Mouse (Mus musculus): Measurements from ENCODE around the gene Chp1. TPM values are rescaled to one million over a fixed set of nuclear protein-coding genes. Genes with fewer than 3 reads are reported as not detected.
"Not testable (repeated sequence)": the region's sequence is repeated elsewhere in the genome, so short reads cannot be mapped to it uniquely, and the experiment has no call there.

Chp1 gene
- total RNA-seq, 2 experiments from 2014 or later: 47.9 to 57.9 TPM

DNA sequence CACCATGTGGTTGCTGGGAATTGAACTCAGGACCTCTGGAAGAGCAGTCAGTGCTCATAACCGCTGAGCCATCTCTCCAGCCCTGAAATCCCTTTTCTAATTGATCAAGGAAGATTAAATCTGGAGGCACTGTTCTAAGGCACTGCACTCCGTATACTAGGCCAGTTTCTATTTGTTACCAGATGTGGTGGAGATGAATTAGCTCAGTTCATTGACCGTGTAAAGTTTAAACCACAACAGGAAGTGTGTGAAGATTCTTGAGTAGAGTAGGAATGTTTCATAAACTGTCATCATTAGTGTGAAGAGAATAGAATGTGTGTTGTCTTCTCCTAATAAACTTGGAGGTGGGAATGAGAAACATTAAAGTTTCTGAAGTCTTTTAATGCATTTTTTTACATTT is 14.3 kb downstream of the Chp1 start:
- 0 out of 2 replicates have a peak, but pooled peaks have one; percentile 34 for ATAC-seq (replicated peaks; ENCODE audit: poor library complexity)

DNA sequence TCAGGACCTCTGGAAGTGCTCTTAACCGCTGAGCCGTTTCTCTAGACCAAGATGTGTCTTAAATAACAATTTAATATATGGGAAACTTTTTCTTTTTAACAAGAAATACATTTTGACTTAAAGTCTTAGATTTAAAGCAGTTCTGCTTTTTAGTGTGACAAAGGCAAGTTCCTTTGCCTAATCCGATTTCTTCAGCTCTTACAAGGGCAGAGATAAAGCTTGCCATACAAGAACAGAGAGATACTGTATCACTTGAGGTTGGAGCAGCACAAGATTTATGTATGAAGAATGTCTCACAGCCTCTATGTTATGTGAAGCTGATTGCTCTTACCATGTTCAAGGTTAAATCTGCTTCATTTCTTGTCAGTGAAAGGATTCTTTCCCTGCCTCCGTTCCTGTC is 17.8 kb downstream of the Chp1 start:
- no peak for ATAC-seq (replicated peaks; ENCODE audit: poor library complexity)

DNA sequence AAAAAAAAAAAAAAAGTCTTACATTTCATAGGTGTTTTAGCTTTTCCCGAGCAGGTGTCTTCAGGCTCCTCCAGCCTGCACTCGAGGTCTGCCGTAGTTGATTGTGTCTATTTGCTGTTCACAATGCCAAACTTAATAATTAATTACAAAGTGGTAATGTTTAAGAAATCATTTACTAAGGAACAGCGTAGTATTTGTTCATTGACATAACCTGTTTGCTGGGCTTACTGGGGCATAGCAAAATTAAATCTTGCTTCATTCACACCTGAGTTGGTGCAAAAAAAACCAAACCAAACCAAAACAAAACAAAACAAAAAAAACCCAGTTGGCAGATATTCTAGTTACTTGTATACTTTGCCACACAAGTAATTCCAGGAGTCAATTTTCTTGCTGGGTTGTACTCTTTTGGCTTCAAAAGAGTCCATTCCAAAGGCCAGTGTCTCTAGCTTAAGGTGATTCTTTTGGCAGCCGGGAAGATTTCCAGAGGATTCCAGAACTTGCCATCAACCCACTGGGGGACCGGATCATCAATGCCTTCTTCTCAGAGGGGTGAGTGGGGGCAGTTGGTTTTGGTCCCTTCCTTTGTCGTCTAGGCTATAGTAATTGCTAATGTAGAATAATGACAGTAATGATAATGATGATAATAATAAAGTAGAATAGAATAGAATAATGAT is 18.8 kb downstream of the Chp1 start:
- no peak for ATAC-seq (replicated peaks; ENCODE audit: poor library complexity)

DNA sequence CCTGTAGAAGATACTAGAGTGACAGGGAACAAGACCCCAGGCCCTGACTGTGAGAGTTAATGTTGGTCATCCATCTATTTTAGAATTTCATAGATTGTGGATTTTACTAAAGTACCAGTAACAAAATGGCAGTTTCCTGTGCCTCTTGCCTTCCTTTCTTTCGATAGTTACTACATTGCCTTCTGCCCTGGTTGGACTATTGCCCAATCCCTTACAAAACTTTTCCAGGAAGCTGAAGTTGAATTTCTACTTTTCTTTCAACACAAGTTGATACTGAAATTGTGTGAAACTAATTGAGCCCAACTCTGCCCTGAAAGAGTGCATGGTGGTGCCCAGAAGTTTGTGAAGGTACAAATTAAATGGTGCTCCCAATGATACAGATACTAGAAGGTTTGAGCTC is 25.0 kb downstream of the Chp1 start:
- ATAC-seq (replicated peaks; ENCODE audit: poor library complexity): peak; percentile 57

DNA sequence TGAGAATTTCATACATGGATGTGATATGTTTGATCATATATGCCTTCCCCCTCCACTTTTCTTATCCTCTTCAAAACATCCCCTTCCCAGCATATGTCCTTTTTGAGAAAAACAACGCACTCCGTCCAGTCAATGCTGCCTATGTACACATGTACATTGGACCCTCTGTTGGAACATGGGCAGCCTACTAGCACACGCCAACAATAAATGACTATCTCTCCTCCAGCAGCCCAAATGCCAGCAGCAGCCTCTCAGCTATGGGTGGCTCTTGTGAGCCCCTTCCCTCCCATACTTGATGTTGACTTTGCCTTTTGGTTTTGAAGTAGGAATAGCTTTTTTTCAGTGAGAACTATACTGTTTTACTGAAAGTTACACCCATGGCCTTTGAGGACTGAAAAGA is 34.1 kb downstream of the Chp1 start:
- ATAC-seq (replicated peaks; ENCODE audit: poor library complexity): no peak

DNA sequence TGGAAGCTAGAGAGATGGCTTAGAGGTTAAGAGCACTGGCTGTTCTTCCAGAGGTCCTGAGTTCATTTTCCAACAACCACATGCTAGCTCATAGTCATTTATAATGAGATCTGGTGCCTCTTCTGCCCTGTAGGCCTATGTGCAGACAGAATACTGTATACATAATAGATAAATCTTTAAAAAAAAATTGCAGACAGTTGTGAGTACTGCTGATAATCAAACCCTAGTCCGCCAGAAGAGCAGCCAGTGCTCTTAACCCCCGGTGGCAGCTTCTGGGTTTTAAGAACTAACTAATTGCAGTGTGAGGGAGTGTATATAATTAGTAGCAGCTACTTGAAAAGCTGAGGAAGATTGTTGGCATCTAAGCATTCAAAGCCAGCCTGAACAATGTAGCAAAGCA is 35.9 kb downstream of the Chp1 start:
- peak; percentile 52; the same call in 1 of the 2 replicates for ATAC-seq (replicated peaks; ENCODE audit: poor library complexity)

DNA sequence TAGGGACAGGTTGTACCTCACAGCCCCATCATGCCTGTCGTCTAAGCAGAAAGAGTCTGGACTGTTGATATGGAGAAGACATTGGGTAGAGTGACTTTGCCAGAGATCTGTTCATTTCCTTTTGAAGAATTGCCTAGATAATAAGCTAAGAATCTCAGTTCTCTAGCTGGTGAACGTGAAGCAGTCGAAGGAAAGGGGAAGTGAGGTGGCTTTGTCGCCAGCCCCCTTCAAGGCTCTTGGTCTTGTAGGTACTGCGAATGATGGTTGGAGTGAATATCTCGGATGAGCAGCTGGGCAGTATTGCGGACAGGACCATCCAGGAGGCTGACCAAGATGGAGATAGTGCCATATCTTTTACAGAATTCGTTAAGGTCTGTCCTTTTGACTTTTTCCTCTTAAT is 36.8 kb downstream of the Chp1 start:
- ATAC-seq (replicated peaks; ENCODE audit: poor library complexity): no peak

DNA sequence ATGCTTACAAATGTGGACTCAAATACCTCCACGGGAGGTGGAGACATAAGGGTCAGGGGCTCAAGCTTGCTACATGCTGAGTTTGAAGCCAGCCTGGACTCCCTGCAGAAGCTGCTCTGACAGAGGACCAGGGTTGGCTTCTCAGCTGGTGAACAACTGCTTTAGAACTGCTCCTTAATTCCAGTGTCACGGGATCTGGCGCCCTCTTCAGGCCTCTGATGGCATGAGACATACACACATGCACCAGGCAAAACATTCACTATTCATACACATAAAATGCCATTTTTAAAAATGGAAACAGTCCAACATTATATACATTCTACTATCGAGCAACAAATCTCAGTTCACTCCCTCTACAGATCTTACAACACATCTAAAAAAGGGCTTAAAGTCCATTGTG is 39.9 kb downstream of the Chp1 start:
- ATAC-seq (replicated peaks; ENCODE audit: poor library complexity): peak; percentile 91

DNA sequence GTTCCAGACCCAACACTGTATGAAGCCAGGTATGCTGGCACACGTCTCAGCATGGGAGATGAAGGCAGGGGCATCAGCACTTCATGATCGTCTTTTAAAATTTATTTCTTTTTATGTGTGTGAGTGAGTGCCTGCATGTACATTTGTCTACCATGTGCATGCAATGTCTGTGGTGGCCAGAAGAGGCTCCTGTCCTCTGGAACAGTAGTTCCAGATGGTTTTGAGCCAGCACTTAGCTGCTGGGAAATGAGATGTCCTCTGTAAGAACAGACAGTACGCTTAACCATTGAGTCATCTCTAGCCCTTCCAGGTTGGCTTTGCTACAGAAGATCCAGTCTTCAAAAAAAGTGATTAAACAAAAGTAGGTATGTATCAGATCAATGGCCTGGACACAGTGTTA is 43.8 kb downstream of the Chp1 start:
- 0 out of 2 replicates have a peak, but pooled peaks have one; percentile 26 for ATAC-seq (replicated peaks; ENCODE audit: poor library complexity)

DNA sequence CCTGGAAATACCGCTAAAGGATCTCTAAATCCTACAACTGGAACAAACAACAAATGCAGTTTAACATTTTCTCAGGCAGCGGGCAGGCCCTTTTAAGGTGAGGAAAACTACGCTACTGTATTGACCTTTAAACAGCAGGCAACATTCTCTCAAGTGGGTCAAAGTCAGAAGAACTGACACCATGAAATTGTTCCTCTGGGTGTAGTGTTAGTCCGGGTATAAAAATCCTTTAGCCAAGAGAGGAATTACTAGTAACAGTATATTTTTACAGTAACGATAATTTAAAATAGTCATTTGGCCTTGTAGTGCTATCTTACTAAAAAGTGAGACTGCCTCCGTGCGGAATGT is 46.2 kb downstream of the Chp1 start:
- ATAC-seq (replicated peaks; ENCODE audit: poor library complexity): no peak

DNA sequence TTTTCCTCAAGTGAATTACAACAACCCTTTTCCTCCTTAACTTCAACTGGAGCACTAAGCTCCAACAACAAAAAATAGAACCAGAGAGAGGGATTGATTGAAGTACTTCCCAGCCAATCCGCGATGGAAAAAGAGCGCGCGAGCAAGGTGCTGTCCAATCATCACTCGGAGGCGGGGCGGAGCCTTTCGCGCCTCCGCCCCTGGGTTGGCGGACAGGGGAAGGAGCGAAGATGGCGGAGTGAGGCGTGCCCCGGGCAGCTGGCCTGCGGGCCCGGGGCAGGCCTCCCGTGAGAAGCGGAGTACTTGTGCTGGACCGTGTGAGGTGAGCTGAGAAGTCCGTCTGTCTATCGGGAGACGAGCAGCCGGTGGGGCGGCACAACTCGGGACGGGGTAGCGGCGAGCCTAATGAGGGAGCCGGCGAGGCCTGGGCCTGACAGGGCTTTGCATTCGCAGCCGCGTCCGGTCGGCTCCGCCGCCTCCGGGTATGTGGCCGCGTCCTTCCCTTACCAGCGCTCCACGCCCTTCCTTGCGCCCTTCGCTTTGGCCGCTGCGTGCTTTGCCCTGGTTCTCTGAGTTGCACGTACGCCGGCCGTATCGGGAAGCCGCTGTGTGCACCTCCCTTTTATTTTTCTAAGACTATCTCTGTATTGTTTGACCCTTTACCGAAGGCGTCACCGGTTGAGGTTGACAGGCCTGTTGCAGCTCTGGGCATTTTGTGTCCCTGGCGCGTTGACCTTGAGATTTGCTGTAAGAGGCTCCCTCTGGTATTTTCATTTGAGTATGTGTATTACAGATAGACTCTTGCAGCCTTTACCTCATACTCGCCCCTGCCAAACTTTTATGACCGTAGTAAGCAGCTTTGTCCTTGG is 46.9 kb downstream of the Chp1 start:
- peak; percentile 97 for ATAC-seq (replicated peaks; ENCODE audit: poor library complexity)

DNA sequence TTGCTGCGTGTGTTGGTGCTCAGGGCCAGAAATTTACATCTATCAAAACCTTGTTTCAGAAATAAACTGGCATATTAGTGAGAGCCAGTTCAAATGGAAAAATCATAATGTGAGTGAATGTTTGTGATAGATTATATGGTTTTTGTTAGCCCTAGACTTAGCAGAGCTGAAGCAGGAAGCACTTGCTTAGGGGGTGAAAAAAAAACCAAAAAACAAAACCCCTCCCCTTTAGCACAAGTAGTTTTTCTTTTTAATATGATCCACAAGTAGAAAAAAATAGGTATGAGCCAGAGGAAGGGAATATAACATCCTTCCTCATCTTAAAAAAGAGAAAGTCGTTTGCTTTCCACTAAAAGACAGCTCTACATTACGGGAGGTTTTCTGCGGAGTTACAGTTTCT is 47.8 kb downstream of the Chp1 start:
- no peak for ATAC-seq (replicated peaks; ENCODE audit: poor library complexity)

DNA sequence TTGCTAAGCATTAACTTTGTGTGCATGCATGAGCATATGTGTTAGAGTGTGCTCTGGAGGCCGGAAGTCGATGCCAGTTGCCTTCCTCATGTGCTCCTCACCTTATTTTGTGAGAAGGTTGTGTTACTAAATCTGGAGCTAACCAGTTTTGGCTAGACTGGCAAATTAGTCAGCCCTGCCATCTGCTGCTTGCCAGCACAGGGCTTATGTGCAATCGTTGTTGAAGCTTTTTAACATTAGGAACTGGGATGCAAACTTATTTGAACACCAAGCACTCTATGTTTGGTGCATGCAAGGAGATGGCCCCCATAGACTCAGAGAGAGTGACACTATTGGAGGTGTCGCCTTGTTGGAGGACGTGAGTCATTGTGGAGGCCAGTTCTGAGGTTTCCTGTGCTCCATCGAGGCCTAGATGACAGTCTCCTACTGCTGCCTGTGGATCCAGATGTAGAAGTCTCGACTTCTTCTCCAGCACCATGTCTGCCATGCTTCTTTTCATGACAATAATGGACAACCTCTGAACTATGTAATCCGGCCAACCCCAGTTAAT is 49.4 kb downstream of the Chp1 start:
- no peak for ATAC-seq (replicated peaks; ENCODE audit: poor library complexity)

DNA sequence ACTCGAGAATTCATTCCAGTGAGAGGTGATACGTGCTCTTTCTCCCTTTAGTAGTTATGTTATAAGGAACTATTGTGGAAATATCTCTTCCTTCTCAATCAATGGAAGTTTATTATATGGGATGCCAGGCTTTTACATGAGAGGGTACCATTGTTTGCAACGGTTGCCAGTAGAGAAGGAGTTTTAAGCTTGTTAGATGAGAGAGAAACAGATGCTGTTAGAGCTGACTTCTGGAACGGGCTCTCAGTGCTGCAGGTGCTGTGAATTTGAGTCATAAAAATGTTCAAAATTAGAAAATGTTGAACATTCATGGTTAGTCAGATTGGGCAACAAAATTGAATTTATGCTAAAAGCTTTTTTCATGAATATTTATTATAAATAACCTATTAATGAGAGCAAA is 53.5 kb downstream of the Chp1 start:
- no peak for ATAC-seq (replicated peaks; ENCODE audit: poor library complexity)

DNA sequence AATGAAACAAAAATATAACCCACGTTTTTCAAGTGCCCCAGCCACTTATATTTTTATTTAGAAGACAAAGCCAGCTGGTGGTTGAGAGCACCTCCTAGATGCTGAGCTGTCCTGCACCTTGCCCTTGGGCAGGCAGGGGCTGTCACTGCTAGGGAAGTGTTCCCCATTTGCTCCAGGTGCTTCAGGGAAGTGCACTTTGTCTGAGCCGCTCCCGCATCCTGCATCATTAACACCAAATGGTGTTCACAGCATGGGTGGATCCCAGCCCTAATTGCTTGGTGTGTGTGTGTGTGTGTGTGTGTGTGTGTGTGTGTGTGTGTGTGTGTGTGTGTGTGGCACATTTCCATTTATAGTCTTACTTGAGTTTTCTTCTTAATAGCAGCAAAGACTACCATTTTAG is 54.1 kb downstream of the Chp1 start:
- ATAC-seq (replicated peaks; ENCODE audit: poor library complexity): not testable (repeated sequence)

DNA sequence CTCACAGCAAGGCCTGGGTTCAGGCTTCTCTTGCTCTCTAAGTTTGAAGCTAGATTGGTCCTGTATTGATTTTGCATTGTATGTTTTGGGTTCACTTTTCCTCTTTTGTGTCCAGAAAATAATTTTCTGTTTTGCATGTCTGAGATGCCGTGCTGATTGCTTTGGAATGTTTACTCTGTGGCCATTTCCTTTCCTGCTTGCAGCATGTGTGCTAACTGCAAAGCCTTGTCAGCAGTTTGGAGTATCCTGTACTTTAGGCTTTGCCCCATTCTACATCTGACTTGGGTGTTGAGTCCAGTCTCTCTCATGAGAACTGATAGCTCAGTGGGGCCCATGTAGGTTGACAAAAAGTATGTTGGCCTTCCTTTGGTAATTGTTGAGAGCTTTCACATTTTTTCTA is 55.0 kb downstream of the Chp1 start:
- ATAC-seq (replicated peaks; ENCODE audit: poor library complexity): no peak

DNA sequence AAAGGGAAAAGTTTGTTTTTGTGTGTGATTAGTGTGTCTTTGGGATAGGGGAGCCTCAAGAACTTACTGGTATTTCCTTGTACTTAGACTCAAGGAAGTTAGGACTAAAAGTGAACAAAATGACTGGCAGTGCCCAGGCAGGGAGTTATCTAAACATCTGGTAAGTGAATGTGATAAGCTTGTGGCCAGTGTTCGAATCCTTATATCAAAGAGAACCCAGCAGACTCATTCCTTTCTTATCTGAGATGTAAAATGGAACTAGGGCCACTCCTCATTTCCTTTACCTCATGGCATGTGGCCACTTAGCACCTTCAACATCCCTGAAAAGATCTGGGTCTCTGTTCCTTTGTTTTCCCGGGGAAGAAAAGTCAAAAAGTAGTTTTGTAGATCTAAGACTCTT is 56.4 kb downstream of the Chp1 start:
- ATAC-seq (replicated peaks; ENCODE audit: poor library complexity): 0 out of 2 replicates have a peak, but pooled peaks have one; percentile 27

DNA sequence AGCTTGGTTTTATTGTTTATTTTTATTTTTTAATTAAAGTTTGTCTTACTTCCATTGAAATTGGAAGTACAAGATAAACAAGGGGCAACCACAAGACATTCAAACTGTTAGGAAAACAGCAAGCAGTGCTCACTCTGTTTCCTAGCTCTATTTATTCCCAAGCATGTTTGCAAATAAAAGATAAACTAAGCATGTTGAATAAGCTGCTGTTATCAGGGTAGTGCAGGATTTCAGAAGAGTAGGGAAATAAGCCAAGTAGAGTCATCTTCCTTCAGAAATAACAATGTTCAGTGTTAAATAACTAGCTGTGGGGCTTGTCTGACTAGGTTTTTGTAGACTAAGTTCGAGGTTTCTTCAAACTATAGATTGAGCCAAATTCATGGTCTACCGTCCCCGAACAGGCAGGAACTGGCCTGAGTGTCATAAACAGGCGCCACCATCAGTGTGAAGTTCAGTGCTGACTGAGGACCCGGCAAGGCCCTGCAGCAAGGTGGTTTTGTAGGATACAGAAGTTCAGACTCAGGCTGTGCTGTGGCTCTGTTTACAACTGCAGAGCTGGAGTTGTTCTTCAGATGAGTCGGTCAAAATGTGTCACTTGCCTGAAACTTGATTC is 58.0 kb downstream of the Chp1 start:
- ATAC-seq (replicated peaks; ENCODE audit: poor library complexity): peak; percentile 73

DNA sequence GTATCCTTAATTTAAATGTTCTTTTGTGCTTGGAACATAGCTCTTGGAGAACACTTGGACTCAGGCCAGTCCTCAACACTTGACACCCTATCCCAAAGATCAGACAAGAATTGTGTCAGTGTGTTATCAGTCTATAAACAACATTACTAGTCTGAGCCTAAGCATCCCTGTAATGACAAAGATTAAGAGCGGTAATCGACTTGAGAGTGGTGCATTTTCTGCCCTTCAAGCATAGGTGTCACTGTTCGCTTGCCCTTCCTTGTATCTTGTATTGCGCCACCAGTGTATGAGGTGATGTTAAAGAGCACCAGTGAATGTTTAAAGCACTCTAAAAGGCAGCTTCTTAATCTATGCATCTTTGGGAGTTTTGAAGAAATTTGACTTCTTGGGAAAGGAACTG is 59.5 kb downstream of the Chp1 start:
- peak; percentile 87 for ATAC-seq (replicated peaks; ENCODE audit: poor library complexity)

DNA sequence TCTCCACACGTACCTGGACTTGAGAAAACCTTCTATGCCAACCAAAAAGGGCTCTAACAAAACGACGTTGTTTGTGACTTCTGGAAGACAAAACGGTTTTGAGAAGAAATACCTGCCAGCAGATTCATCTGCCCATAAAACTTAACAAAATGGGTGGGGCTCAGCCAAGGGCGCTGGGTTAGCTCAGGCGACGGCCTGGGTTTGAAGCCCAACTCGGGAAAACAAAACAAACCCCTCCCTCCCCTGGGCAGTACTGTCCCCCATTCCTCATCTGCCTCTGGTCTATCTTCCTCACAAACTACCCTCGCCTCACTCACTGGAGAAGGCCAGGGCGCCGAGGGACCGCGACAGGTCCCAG is 70.3 kb downstream of the Chp1 start:
- peak; percentile 43; the same call in 1 of the 2 replicates for ATAC-seq (replicated peaks; ENCODE audit: poor library complexity)

DNA sequence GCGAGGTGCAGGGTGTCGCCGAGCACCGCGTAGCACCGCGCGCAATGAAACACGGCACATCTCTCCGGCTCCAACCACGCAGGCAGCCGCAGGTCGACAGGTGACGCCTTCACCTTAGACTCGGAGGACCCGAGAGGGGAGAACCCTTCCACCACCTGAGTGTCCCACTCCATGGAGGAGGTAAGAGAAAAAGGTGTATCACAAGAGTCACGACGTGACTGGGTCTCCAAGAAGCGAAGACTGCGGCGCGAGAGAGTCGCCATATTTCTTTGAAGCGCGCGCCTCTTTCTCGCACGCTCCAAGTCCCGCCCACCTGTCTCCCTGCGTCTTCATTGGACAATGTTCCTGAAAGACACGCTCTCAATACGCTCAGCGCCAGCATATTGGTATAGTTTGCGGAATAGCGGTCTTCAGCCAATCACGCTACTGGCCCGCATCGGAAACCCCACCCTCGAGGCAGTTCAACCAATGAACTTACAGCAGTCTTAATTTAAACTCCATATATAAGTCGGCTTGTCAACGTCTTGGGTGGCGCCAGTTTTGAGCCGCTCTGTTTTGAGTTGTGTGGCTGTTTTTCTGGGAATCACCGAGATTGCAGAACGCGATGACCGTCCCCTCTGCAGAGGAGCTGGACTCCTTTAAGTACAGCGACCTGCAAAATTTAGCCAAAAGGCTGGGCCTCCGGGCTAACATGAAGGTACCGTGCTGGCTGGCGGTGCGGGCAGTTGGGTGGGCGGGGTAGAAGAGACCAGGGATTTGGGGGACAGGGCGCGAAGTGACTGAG is 70.9 kb downstream of the Chp1 start, which contains the start of the genes Nusap1 and Oip5:
Nusap1 (plus strand) TSS at position 100 of the 784 bp plus-strand sequence.
Oip5 (minus strand) TSS at position 271 of the 784 bp plus-strand sequence.
- ATAC-seq (replicated peaks; ENCODE audit: poor library complexity): peak; percentile 97

All from megakaryocyte progenitor cell, adult 5-6 weeks (primary cell).